In genomic region chr4:139842919-139843318, GRCm38 (mm10) we compare ENCODE assay signal across 46 mouse cellular contexts. TPM values are rescaled to one million over a fixed set of nuclear protein-coding genes. Genes with fewer than 3 reads are reported as not detected.
"Had no signal": no experiment of that assay in that cellular context is flagged by ENCODE, and none has a peak within 500 bp of the region (broad histone marks: within the 10 kb centered on the region; RNA-seq: fewer than 3 reads in every experiment).

No protein-coding gene starts in this region.

- H3K4me2 ChIP-seq: heart, embryonic 11.5 days; heart, embryonic 12.5 days; heart, embryonic 13.5 days; heart, embryonic 15.5 days; hindbrain, embryonic 12.5 days; hindbrain, embryonic 13.5 days; hindbrain, embryonic 14.5 days; hindbrain, embryonic 15.5 days; intestine, embryonic 15.5 days; kidney, embryonic 15.5 days had no signal

- H3K9ac ChIP-seq: heart, embryonic 12.5 days; heart, embryonic 13.5 days; heart, embryonic 15.5 days; hindbrain, embryonic 12.5 days; hindbrain, embryonic 13.5 days; hindbrain, embryonic 14.5 days; hindbrain, embryonic 15.5 days; intestine, embryonic 15.5 days; kidney, embryonic 15.5 days had no signal

- DNase-seq: heart, postnatal 10 days; heart, postnatal 14 days; heart, postnatal 36 days; heart, postnatal 4 days; kidney, adult 11 months; kidney, adult 18-20 months; kidney, adult 2 months; kidney, adult 8-10 months; kidney, adult 9 months; kidney, postnatal 10 days; kidney, postnatal 14 days; kidney, postnatal 25 days; kidney, postnatal 36 days; kidney, postnatal 4 days; layer of hippocampus, adult 9-11 months; layer of hippocampus, postnatal 36 days had no signal

- H3K9me3 ChIP-seq: heart, embryonic 12.5 days; heart, embryonic 15.5 days; hindbrain, embryonic 10.5 days; hindbrain, embryonic 12.5 days; hindbrain, embryonic 13.5 days; hindbrain, embryonic 15.5 days; intestine, embryonic 15.5 days; kidney, embryonic 15.5 days had no signal

- H3K27ac ChIP-seq: heart, embryonic 13.5 days; heart, embryonic 15.5 days; hindbrain, embryonic 10.5 days; hindbrain, embryonic 12.5 days; hindbrain, embryonic 13.5 days; hindbrain, embryonic 14.5 days; hindbrain, embryonic 15.5 days; intestine, embryonic 15.5 days; kidney, embryonic 15.5 days; kidney, postnatal 0 days; layer of hippocampus, adult 2 months; left cerebral cortex, adult 2 months had no signal

- H3K4me3 ChIP-seq: heart, embryonic 12.5 days; heart, embryonic 13.5 days; heart, embryonic 15.5 days; hindbrain, embryonic 10.5 days; hindbrain, embryonic 12.5 days; hindbrain, embryonic 13.5 days; hindbrain, embryonic 15.5 days; intestine, embryonic 15.5 days; kidney, embryonic 15.5 days; layer of hippocampus, adult 2 months; left cerebral cortex, adult 2 months had no signal

- H3K36me3 ChIP-seq: heart, embryonic 12.5 days; heart, embryonic 13.5 days; heart, embryonic 15.5 days; hindbrain, embryonic 10.5 days; hindbrain, embryonic 12.5 days; hindbrain, embryonic 13.5 days; hindbrain, embryonic 15.5 days; intestine, embryonic 15.5 days; kidney, embryonic 15.5 days had no signal

- ATAC-seq: hindbrain, embryonic 16.5 days; inflammation-experienced regulatory T-cells, adult 6 months; intestine, embryonic 15.5 days; intestine, embryonic 16.5 days; intestine, postnatal 0 days had no signal

- H3K4me1 ChIP-seq: heart, embryonic 12.5 days; heart, embryonic 13.5 days; heart, embryonic 15.5 days; hindbrain, embryonic 13.5 days; intestine, embryonic 15.5 days had no signal

RNA-seq across cellular contexts. Expression of gene Pax7, which starts 9.6 kb away (rescaled TPM):
- total RNA-seq: heart, postnatal 10 days; heart, postnatal 14 days; heart, postnatal 25 days; heart, postnatal 36 days; heart, postnatal 4 days; hematopoietic stem cell, adult 5-6 weeks; layer of hippocampus, adult 18-20 months; layer of hippocampus, adult 2 months; layer of hippocampus, postnatal 25 days; left cerebral cortex, adult 18-20 months; left cerebral cortex, adult 2 months had no signal
- polyA plus RNA-seq: heart, embryonic 13.5 days; heart, embryonic 14.5 days; heart, embryonic 15.5 days; heart, embryonic 16.5 days; heart, postnatal 0 days; inflammation-experienced regulatory T-cells, adult 6 months; intestine, embryonic 14.5 days; intestine, embryonic 15.5 days; intestine, embryonic 16.5 days; intestine, postnatal 0 days; kidney, embryonic 14.5 days; kidney, embryonic 16.5 days; kidney, postnatal 0 days; large intestine, adult 2 months had no signal
